Mouse (Mus musculus) lung, embryonic 16.5 days (tissue): ENCODE results near the gene Fam213a. TPM values are rescaled to one million over a fixed set of nuclear protein-coding genes. Genes with fewer than 3 reads are reported as not detected.

ENCODE experiments used
- ATAC-seq: fragments of 200-750 bp; cut with Nextera tagmentation; 2 replicates; pipeline ENCODE4 v1.8.0; 2017; ENCODE audit warnings: low read depth, mild to moderate bottlenecking, moderate library complexity
- H3K27ac ChIP-seq: fragments of 300-500 bp; sonication (generic); 2 replicates; pipeline ENCODE4 v1.5.1; 2014; ENCODE audit warnings: mild to moderate bottlenecking, control low read depth, low read length
- H3K27me3 ChIP-seq: fragments of 300-500 bp; sonication (generic); 2 replicates; pipeline ENCODE4 v1.6.1; 2014; ENCODE audit warnings: low read depth, low read length, mixed read lengths; ENCODE audit not compliant: control insufficient read depth, insufficient read depth
- H3K36me3 ChIP-seq: fragments of 300-500 bp; sonication (generic); 2 replicates; pipeline ENCODE4 v1.6.1; 2014; ENCODE audit warnings: low read length; ENCODE audit not compliant: control insufficient read depth, insufficient read depth
- H3K4me1 ChIP-seq: fragments of 300-500 bp; sonication (generic); replicated peaks from 2 replicates; pipeline ENCODE4 v1.6.1; 2014; ENCODE audit warnings: low read length, mixed read lengths; ENCODE audit not compliant: control insufficient read depth, insufficient read depth
- H3K4me2 ChIP-seq: fragments of 300-500 bp; sonication (generic); 2 replicates; pipeline ENCODE4 v1.6.1; 2014; ENCODE audit warnings: low read depth, low read length, control low read depth
- H3K4me3 ChIP-seq: fragments of 300-500 bp; sonication (generic); 2 replicates; pipeline ENCODE4 v1.5.1; 2014; ENCODE audit warnings: mild to moderate bottlenecking, low read length, control low read depth
- H3K9ac ChIP-seq: fragments of 300-500 bp; sonication (generic); 2 replicates; pipeline ENCODE4 v1.6.1; 2014; ENCODE audit warnings: low read length, control low read depth
- H3K9me3 ChIP-seq: fragments of 300-500 bp; sonication (generic); 2 replicates; pipeline ENCODE4 v1.6.1; 2016; ENCODE audit warnings: low read length; ENCODE audit not compliant: control insufficient read depth
- WGBS: fragments of 180-500 bp; shearing (Covaris S2); extraction: QIAGEN DNeasy Blood & Tissue Kit; methylation state at CpG from one replicate; pipeline ENCODE4 v1.1.7; 2014; 5-methylcytosine and 5-hydroxymethylcytosine counted together
- polyA plus RNA-seq: library from polyadenylated mRNA; unstranded; fragments of >200 nt; fragmentation: Nextera tagmentation; extraction: Ambion mirVana; gene quantifications from 2 replicates; pipeline ENCODE4 v1.2.1, GENCODE M21; 2015

The Fam213a gene
- polyA plus RNA-seq, 1 experiment from 2014 or later = 132 TPM

DNA sequence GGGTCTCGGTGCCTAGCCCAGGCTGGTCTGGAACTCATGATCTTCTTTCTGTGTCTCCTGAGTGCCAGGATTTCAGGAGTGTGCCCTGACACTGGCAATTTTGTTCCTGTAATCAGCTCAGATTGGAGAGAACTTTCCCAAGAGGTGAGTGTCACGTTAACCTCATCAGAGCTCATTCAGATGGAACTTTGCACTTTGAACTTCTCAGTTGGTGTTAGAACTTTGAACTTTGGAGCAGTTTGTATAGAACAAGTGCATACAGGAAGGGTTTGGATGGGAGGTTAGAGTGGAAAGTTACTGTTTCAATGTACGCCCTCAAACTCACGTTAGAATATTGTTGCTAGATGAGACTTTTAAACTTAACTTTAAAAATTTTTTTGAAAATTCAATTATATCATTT is 15.7 kb upstream of the Fam213a start:
- Histone ChIP-seq H3K4me1 (0 out of 2 replicates have a peak, but pooled peaks cover 2% of the 10 kb centered on the region), H3K4me2 (no peak overlapping the region), H3K9me3 (no peaks in the 10 kb centered on the region), H3K27me3 (no peaks in the 10 kb centered on the region), H3K27ac (no peak overlapping the region), H3K36me3 (no peaks in the 10 kb centered on the region), H3K4me3 (no peak overlapping the region), H3K9ac (no peak overlapping the region)
- no peak for ATAC-seq
- 63% methylated on average over 4 of the region's 4 CpGs for WGBS

DNA sequence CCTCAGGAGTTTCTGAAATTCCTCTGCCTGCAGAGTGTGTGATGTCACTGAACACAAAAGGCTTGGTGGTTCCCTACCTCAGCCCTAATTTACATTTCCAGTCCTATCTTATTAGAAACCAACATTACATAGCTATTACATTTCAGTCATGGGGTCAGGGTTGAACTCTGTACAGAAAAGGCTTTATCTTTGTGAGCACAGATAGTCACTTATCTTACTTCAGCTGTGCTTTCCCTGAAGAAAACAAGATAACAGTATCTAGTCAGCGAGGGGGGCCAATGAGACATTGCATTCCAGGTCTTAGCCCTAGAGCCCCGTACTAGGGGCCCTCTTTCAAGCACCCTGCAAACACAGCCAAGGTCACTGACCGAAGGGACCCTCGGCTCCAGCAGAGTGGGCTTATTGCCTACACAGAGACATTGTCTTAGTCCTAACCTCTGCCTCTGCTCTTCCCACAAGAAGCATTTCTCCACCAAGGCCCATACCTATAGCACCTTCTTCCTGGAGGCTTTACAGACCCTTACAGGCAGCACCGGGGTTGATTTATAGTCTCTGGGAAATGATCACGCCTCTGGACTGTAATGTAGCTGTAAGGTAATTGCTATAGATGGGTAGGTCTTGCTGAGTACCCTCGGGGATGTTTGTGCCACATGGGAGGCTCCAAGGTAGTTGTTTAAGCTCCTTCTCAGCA is 12.2 kb upstream of the Fam213a start:
- no peaks in the 10 kb centered on the region for H3K9me3 ChIP-seq
- H3K27me3 ChIP-seq = no peaks in the 10 kb centered on the region
- no peak overlapping the region for H3K27ac ChIP-seq
- no peak overlapping the region for H3K4me2 ChIP-seq
- H3K4me1 ChIP-seq = no peaks in the 10 kb centered on the region
- WGBS = 41% methylated on average over 7 of the region's 7 CpGs
- H3K9ac ChIP-seq = no peak overlapping the region
- no peak overlapping the region for H3K4me3 ChIP-seq
- ATAC-seq = no peak
- H3K36me3 ChIP-seq = no peaks in the 10 kb centered on the region

DNA sequence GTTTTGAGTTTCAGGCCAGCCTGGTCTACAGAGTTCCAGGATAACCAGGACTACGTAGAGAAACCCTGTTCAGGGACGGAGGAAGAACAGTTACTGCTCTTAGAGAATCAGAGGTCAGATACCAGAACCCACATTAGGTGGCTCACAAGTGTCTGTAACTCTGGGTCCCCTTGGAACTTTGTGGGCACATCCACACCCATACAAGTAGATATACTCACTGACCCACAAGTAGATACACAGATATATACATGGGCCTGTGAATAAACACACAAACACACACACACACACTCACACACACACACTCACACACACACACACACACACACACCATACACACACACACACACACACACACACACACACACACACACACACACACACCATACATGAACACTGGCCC is 11.5 kb upstream of the Fam213a start:
- no peak overlapping the region for H3K9ac ChIP-seq
- H3K4me2 ChIP-seq = no peak overlapping the region
- no peaks in the 10 kb centered on the region for H3K36me3 ChIP-seq
- no peaks in the 10 kb centered on the region for H3K4me1 ChIP-seq
- 87% methylated on average over 2 of the region's 2 CpGs for WGBS
- no peaks in the 10 kb centered on the region for H3K9me3 ChIP-seq
- no peak overlapping the region for H3K27ac ChIP-seq
- H3K27me3 ChIP-seq = no peaks in the 10 kb centered on the region
- H3K4me3 ChIP-seq = no peak overlapping the region
- no peak for ATAC-seq

DNA sequence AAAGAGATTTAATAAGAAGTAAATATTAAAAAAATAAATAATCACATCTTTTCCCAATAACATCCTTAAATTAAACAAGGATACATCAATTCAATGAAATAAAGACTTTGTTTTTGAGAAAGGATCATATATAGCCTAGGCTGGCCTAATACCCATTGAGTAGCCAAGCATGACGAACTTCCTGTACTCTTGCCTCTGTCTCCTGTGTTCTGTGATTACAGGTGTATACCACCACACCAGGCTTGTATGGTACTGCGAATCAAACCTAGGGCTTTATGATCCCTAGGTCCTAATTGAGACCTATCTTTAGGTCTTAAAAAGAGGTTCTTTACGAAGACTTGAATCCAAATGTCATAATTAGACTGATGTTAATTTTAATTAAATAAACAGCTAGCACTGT is 7.7 kb upstream of the Fam213a start:
- no peak for ATAC-seq
- Histone ChIP-seq H3K4me1 (peaks cover 6% of the 10 kb centered on the region; the same call in 1 of the 2 replicates), H3K27ac (no peak overlapping the region), H3K4me3 (no peak overlapping the region), H3K27me3 (no peaks in the 10 kb centered on the region), H3K9ac (no peak overlapping the region), H3K9me3 (no peaks in the 10 kb centered on the region), H3K36me3 (no peaks in the 10 kb centered on the region), H3K4me2 (no peak overlapping the region)
- 84% methylated on average over 3 of the region's 3 CpGs for WGBS

DNA sequence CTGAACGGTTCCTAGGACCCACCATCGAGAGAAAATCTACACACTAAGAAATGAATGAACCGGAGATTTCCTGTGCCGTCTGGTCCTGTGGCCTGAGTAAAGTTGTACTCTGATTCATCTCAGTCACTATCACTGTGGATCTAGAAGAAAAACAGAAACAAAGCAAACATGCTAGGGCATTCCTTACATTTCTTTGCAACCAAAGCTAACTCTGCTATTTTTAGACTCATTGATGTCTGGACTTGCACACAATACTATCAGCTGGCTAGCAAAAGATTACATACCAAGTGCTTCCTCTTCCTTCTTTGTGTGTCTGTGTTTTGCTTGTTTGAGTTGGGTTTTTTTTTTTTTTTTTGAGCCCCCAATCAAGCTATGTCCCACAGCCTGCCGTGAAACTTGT is 3.9 kb upstream of the Fam213a start:
- no peak overlapping the region for H3K4me2 ChIP-seq
- no peak overlapping the region for H3K4me3 ChIP-seq
- WGBS = 23% methylated on average over 5 of the region's 5 CpGs
- ATAC-seq = no peak
- H3K9me3 ChIP-seq = no peaks in the 10 kb centered on the region
- no peaks in the 10 kb centered on the region for H3K27me3 ChIP-seq
- no peaks in the 10 kb centered on the region for H3K36me3 ChIP-seq
- H3K4me1 ChIP-seq = peaks cover 13% of the 10 kb centered on the region
- H3K9ac ChIP-seq = no peak overlapping the region
- 0 out of 2 replicates have a peak overlapping the region, but pooled peaks have one; percentile 16 for H3K27ac ChIP-seq

DNA sequence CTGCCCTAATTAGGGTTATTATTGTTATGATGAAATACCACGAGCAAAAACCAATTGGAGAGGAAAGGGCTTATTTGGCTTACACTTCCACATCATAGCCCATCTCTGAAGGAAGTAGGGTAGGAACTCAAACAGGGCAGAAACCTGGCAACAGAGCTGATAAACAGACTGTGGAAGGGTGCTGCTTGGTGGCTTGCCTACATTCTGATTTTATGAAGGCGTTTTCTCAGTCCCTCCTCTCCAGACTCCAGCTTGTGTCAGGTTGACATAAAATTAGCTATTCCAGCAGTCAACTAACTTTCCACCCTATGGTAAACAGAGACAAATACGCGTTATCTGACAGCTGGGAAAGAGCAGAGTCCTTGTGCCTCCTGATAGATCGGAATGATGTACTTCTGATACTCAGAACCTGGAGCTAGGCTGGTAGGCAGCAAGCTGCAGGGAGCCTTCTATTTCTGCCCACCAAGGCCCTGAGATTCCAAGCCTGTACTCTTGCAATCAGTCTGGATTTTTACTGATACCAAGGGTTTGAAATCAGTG is 1.2 kb upstream of the Fam213a start:
- Histone ChIP-seq H3K4me3 (no peak overlapping the region), H3K27me3 (no peaks in the 10 kb centered on the region), H3K9ac (no peak overlapping the region), H3K4me2 (no peak overlapping the region), H3K4me1 (peaks cover 13% of the 10 kb centered on the region), H3K9me3 (no peaks in the 10 kb centered on the region), H3K36me3 (no peaks in the 10 kb centered on the region), H3K27ac (no peak overlapping the region)
- no peak for ATAC-seq
- 60% methylated on average over 5 of the region's 5 CpGs for WGBS

DNA sequence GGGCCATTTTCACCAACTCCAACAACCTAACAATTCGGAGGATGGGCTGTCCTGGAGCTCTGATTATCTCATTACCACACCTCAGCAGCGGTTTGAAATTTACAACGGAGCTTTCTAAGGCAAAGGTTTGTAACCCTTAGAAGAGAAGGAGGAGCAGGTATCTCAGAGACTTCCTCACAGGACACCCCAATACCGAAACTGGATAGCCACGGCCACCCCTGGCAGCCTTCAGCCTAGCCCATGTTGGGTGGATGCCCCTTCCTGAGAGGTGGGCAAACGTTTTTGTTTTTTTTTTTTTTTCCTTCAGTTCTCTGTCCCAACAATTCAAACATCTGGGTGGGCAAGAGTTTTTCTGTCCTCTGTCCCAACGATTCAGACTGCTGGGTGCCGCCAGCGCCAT is 445 bp downstream of the Fam213a start:
- Histone ChIP-seq H3K36me3 (no peaks in the 10 kb centered on the region), H3K27ac (no peak overlapping the region), H3K4me3 (peak overlapping the region; percentile 66), H3K4me2 (peak overlapping the region; percentile 86), H3K9ac (peak overlapping the region; percentile 82), H3K9me3 (no peaks in the 10 kb centered on the region), H3K27me3 (no peaks in the 10 kb centered on the region), H3K4me1 (peaks cover 23% of the 10 kb centered on the region)
- 8% methylated on average over 9 of the region's 9 CpGs for WGBS
- ATAC-seq = no peak

DNA sequence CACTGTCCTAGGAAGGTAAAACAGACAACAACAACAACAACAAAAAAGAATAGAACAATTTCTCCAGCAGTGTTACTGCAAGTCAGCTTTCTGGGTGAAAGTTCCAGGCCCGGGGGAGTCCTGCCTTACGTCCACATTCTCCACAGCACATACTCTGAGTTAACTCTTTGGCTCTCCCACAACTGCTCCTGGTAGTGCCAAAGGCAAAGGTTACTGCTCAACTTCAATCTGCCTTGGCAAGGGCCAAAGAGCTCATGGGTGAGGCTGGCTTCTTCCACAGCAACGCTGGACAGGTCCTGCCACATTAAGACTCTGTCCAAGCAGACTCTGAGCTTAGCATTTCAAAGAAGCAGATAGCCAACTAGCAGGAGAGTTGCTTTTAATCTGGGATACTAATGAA is 1.7 kb downstream of the Fam213a start:
- no peaks in the 10 kb centered on the region for H3K27me3 ChIP-seq
- H3K36me3 ChIP-seq = no peaks in the 10 kb centered on the region
- no peaks in the 10 kb centered on the region for H3K9me3 ChIP-seq
- no peak for ATAC-seq
- no peak overlapping the region for H3K9ac ChIP-seq
- H3K27ac ChIP-seq = no peak overlapping the region
- 61% methylated on average over 3 of the region's 3 CpGs for WGBS
- no peak overlapping the region for H3K4me2 ChIP-seq
- H3K4me1 ChIP-seq = peaks cover 29% of the 10 kb centered on the region
- H3K4me3 ChIP-seq = no peak overlapping the region

DNA sequence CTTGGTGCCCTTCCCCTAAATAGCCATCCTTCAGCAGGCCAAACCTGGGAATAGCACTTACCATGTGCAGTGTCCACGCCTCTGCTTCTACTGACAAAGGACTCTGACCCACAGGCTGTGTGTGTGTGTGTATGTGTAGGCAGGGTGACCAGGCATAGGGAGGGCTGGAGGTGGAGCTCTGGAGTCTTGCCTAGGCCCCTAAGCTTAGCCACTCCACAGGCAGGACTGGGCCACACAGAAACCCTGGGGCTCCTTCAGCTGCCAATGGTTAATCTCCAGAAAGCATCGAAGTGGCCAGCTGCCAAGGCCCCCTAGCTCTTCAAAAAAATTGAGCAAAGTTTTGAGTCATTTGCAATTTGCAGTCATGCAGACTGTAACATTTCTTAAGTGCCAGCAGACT is 5.5 kb downstream of the Fam213a start:
- Histone ChIP-seq H3K36me3 (no peaks in the 10 kb centered on the region), H3K4me2 (peak overlapping the region; percentile 40), H3K27me3 (no peaks in the 10 kb centered on the region), H3K9me3 (no peaks in the 10 kb centered on the region), H3K4me3 (peak overlapping the region; percentile 17; the same call in 1 of the 2 replicates), H3K27ac (peak overlapping the region; percentile 90), H3K4me1 (peaks cover 58% of the 10 kb centered on the region), H3K9ac (no peak overlapping the region)
- ATAC-seq = peak; percentile 94
- WGBS = 11% methylated on average over 2 of the region's 2 CpGs
